Mouse (Mus musculus) layer of hippocampus, adult 2 months (tissue): ENCODE data around the gene Pik3ip1. TPM values are rescaled to one million over a fixed set of nuclear protein-coding genes. Genes with fewer than 3 reads are reported as not detected.

Experiments
- DNase-seq, 2 experiments: peaks; one replicate each; pipeline ENCODE4 v3.0.0; 2022; ENCODE audit warnings: low spot score in 2 of 2
- H3K27ac ChIP-seq: fragments of 200-600 bp; 2 replicates; pipeline ENCODE4 v1.8.1; 2022
- H3K4me3 ChIP-seq: fragments of 200-600 bp; 2 replicates; pipeline ENCODE4 v1.8.1; 2022; ENCODE audit warnings: mild to moderate bottlenecking
- CTCF ChIP-seq: fragments of 200-600 bp; conservative IDR thresholded peaks from 2 replicates; pipeline ENCODE4 v1.8.1; 2022; ENCODE audit warnings: antibody characterized with exemption, mild to moderate bottlenecking, moderate library complexity
- total RNA-seq, 2 experiments: library from RNA; stranded (reverse); gene quantifications; 2 replicates each; pipeline ENCODE4 v1.2.3; 2021

Pik3ip1 gene
- total RNA-seq, 2 experiments from 2014 or later = 35.9 to 41.5 TPM

DNA sequence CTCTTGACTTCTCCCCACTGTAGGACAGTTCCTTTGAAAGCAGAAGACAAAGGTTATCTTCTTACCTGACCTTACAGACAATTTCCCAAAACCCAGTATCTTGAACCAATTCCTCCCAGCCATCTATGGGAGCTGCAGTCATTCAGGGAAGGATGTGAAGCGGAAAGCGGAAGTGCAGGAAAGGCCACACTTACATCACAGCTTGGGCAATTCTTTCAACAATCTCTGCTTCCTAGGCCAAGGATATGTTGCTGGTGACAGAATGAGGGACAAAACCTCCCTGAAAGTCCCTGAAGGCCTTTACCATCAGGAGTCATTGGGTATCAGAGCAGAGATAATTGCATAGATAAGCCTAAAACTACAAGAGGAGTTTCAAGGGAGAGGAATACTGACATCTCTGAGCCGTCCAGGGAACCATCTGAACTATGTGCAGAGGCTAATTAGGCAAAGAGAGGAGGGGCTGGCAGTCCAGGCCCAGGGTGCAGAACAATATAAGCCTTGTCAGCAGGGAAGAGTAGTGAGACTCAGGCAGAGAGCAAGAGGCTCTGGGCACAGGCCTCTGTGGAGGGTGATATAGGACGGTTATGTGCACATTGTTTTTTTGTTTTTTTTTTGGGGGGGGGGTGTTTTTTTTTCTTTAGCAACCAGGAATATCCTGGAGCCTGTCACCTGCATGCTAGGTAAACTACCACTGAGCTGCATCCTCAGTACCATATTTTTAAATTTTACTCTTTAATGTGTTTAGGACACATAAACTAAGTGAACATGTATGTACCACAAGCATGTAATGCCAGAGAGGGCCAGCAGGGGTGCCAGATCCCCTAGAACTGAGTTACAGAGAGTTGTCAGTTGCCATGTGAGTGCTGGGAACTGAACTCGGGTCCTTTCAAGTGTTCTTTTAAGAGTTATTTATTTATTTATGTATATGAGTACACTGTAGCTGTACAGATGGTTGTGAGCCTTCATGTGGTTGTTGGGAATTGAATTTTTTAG, 52.7 kb downstream of the Pik3ip1 start:
- no peak for DNase-seq
- Histone ChIP-seq H3K4me3 (no peak overlapping the region), H3K27ac (peak overlapping the region; percentile 72)
- TF ChIP-seq CTCF = peak; percentile 55

DNA sequence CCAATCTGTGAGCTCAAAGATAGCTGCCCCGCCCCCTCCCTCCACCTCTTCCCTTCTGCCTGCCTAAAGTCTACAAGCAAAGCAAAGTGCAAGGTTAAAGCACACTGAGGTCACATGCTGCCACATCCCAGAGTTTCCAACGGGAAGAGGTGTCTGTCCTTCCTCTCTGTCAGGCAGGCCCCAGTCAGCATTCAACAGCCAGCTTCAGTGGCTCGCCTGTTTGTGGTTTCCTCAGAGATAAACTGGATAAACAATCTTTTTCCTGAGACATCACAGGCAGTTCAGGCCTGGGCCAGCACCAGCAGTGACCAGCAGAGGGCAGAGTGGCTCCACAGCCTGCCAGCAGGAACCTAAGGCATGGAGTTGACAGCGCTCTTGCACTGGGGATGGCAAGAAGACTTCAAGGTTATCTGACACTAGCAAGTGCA, 56.8 kb downstream of the Pik3ip1 start:
- H3K4me3 ChIP-seq = no peak overlapping the region
- H3K27ac ChIP-seq = peak overlapping the region; percentile 36; the same call in 1 of the 2 replicates
- peak; percentile 99 for TF ChIP-seq CTCF
- DNase-seq = peak; percentile 85 to 94

DNA sequence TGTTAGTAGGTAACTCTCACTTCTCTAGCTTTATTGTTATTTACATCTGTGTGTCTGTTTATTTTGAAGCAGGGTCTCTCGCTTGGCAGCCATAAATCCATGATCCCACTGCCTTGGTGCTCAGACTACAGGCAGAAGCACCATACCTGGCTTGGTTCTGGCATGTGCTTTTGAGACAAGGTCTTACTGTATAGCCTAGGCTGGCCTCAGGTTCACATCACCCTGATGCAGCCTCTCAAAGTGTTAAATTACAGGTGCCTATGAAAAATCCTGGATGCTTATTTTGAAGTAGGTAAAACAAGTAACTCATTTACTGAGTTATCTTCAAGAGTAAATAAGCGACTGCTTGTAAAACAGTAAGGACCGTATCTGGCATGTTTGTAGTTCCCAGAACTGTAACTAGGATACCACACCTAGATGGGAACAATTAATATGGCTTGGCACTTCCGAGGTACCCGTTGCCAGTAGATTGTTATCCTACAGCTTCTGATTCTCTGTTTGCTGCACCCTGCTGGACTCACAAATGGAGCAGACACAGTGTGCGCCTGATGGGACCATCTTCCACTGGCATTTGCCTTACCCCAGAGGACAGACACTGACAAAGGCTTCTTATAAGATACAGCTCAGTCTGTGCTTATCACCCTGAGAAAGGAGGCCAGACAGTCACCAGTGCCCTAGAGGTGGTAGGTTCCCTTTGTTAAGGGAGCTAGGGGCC, 57.4 kb downstream of the Pik3ip1 start:
- Histone ChIP-seq H3K4me3 (no peak overlapping the region), H3K27ac (peak overlapping the region; percentile 36; the same call in 1 of the 2 replicates)
- TF ChIP-seq CTCF = no peak
- DNase-seq = no peak

DNA sequence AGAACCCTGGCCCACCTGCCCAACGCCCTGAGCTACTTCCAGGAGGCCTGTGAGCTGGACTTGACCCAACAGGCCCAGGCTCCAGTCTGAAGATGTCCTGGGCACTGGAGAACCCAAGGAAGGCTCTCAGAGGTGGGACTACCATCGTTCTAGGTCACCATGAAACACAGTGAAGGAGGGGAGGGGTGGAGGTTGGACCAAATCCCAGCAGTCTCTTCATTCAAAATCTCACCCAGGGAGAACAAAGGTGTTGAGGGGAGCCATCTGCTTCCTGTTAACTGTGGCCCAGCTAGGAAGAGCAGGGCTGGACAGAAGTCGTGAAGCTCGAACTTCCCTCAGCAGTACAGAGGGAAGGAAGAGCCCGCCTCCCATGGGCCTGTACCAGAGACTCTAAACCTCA, 59.8 kb downstream of the Pik3ip1 start:
- DNase-seq = no peak
- no peak for TF ChIP-seq CTCF

DNA sequence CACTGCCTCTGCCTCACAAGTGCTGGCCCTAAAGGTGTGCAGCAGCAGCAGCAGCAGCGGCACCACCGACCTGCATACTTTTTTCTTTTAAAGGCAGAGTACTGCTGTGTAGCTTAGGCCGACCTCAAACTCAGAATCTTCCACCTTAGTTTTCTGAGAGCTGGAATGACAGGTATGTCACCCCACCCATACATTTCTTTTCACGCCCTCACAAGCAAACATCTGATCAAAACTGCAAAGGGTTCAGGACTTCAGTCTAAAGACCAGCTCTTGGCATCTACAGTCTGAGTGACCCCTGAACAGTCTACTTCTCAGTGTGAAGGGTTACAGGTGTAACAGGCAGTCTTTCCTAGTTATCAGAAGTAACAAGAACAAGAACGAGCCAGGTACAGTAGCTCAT, 60.6 kb downstream of the Pik3ip1 start:
- no peak for TF ChIP-seq CTCF
- Histone ChIP-seq H3K27ac (no peak overlapping the region), H3K4me3 (no peak overlapping the region)
- DNase-seq = no peak

More for the DNA sequence above, 59.8 kb downstream of the Pik3ip1 start:
- no peak overlapping the region for H3K4me3 ChIP-seq
- peak overlapping the region; percentile 32; the same call in 1 of the 2 replicates for H3K27ac ChIP-seq

DNA sequence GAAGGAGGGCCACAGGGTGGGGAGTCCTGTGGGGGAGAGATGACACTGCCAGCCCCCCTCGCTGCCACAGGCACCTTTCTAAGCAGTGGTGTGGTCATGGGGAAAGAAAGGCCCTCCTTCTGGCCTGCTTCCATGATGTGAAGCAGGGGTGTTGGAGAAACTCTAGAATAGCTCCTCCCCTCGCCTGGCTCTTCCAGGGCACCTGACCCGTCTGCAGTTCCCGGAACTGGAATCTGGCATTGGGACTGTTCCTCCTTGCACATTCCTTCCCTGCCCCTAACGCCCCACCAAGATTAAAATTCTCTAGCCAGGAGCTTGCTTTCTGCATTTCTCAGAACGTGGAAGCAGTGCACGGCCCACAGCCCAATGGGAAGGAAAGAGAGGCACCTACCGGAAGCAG, 62.3 kb downstream of the Pik3ip1 start:
- no peak overlapping the region for H3K4me3 ChIP-seq
- no peak for DNase-seq

More for the DNA sequence above, 62.3 kb downstream of the Pik3ip1 start:
- peak overlapping the region; percentile 53 for H3K27ac ChIP-seq
- TF ChIP-seq CTCF = no peak

Other genes starting within 250 kb of the Pik3ip1 start
- gene Sfi1, start 136.9 kb upstream of the Pik3ip1 start, total RNA-seq = 10 to 100 TPM; 74.8 to 78.6 TPM
- gene Eif4enif1, start 128.0 kb upstream of the Pik3ip1 start, total RNA-seq = 10 to 100 TPM; 67.7 to 80.6 TPM
- 10 to 100 TPM; 91.7 to 98.9 TPM for gene Drg1, start 64.0 kb upstream of the Pik3ip1 start, total RNA-seq
- gene Patz1, start 41.5 kb upstream of the Pik3ip1 start, total RNA-seq = 10 to 100 TPM; 55.5 to 56.6 TPM
- 100 to 1,000 TPM in 1 of 2 experiments, 10 to 100 TPM in 1; 97.6 to 117 TPM for gene Limk2, start 78.8 kb downstream of the Pik3ip1 start, total RNA-seq
- 10 to 100 TPM; 26.6 to 29.1 TPM for gene Rnf185, start 122.0 kb downstream of the Pik3ip1 start, total RNA-seq
- gene Pla2g3, start 157.9 kb downstream of the Pik3ip1 start, total RNA-seq = 1 to 10 TPM; 2.1 to 2.3 TPM
- gene Inpp5j, start 174.4 kb downstream of the Pik3ip1 start, total RNA-seq = 10 to 100 TPM; 87.1 to 97.1 TPM
- 100 to 1,000 TPM; 199 to 202 TPM for gene Selenom, start 184.3 kb downstream of the Pik3ip1 start, total RNA-seq
- 10 to 100 TPM in 1 of 2 experiments, 1 to 10 TPM in 1; 7.4 to 10.3 TPM for gene Smtn, start 210.2 kb downstream of the Pik3ip1 start, total RNA-seq